ENCODE assay signal across 12 mouse cellular contexts in genomic region chr1:152792736-152793494, GRCm38 (mm10). TPM values are rescaled to one million over a fixed set of nuclear protein-coding genes. Genes with fewer than 3 reads are reported as not detected.
DNase-seq lines count a peak whose midpoint lies in the region; ATAC-seq lines count a peak whose summit lies in the region.
"Had no signal": no experiment of that assay in that cellular context is flagged by ENCODE, and none has a peak within 500 bp of the region (broad histone marks: within the 10 kb centered on the region; RNA-seq: fewer than 3 reads in every experiment).

No protein-coding gene starts in this region.

- WGBS in limb, embryonic 11.5 days: 59% methylated on average over 12 of the region's 12 CpGs
- 65% methylated on average over 12 of the region's 12 CpGs for WGBS in limb, embryonic 10.5 days
- 9% methylated on average over 12 of the region's 12 CpGs for WGBS in hindbrain, embryonic 14.5 days
- 11% methylated on average over 12 of the region's 12 CpGs for WGBS in neural tube, embryonic 13.5 days

- H3K36me3 ChIP-seq in limb, embryonic 11.5 days (ENCODE audit: control insufficient read depth, insufficient read depth, low read length): no peaks in the 10 kb centered on the region
- no peaks in the 10 kb centered on the region for H3K36me3 ChIP-seq in limb, embryonic 10.5 days
- H3K36me3 ChIP-seq in hindbrain, embryonic 14.5 days (replicated peaks; ENCODE audit: control insufficient read depth, insufficient read depth): no peaks in the 10 kb centered on the region
- no peaks in the 10 kb centered on the region for H3K36me3 ChIP-seq in neural tube, embryonic 13.5 days
- H3K36me3 ChIP-seq: embryonic facial prominence, embryonic 15.5 days; liver, embryonic 15.5 days had no signal

- no peak for DNase-seq in limb, embryonic 11.5 days (ENCODE audit: low spot score)
- DNase-seq in limb, embryonic 10.5 days (ENCODE audit: low spot score): no peak
- peak; percentile 51 for DNase-seq in embryo, embryonic 9.5 days (ENCODE audit: extremely low spot score)
- DNase-seq in hindbrain, embryonic 14.5 days (ENCODE audit: low spot score): no peak
- DNase-seq in kidney, postnatal 25 days: no peak
- DNase-seq: right cerebral cortex, postnatal 25 days had no signal

- H3K27ac ChIP-seq in limb, embryonic 11.5 days (replicated peaks; ENCODE audit: low read depth, low read length): peak overlapping the region; percentile 18; the same call in 1 of the 2 replicates
- no peak overlapping the region; the same call in 1 of the 2 replicates for H3K27ac ChIP-seq in limb, embryonic 10.5 days
- H3K27ac ChIP-seq in hindbrain, embryonic 14.5 days: 0 out of 2 replicates have a peak overlapping the region, but pooled peaks have one; percentile 20
- 0 out of 2 replicates have a peak overlapping the region, but pooled peaks have one; percentile 38 for H3K27ac ChIP-seq in neural tube, embryonic 13.5 days (replicated peaks)
- H3K27ac ChIP-seq: embryonic facial prominence, embryonic 15.5 days; liver, embryonic 15.5 days had no signal

- no peak overlapping the region for H3K4me2 ChIP-seq in limb, embryonic 11.5 days (ENCODE audit: low read depth, severe bottlenecking)
- no peak overlapping the region for H3K4me2 ChIP-seq in hindbrain, embryonic 14.5 days (replicated peaks)
- peak overlapping the region; percentile 18; the same call in 1 of the 2 replicates for H3K4me2 ChIP-seq in neural tube, embryonic 13.5 days
- H3K4me2 ChIP-seq: embryonic facial prominence, embryonic 15.5 days; liver, embryonic 15.5 days had no signal

- no peak for ATAC-seq in limb, embryonic 11.5 days (ENCODE audit: insufficient number of reproducible peaks, low FRiP score, low TSS enrichment, low read depth)
- ATAC-seq in hindbrain, embryonic 14.5 days (ENCODE audit: low FRiP score): peak; percentile 68; the same call in 1 of the 2 replicates
- ATAC-seq in neural tube, embryonic 13.5 days (ENCODE audit: low read depth): peak; percentile 57; the same call in 1 of the 2 replicates
- ATAC-seq in activated CD4-positive, CD25-positive, alpha-beta regulatory T cell, adult 4 months: no peak
- ATAC-seq in erythroid progenitor cell, adult 5-6 weeks (replicated peaks; ENCODE audit: low FRiP score, poor library complexity, severe bottlenecking): no peak

- H3K27me3 ChIP-seq in limb, embryonic 11.5 days (ENCODE audit: control insufficient read depth, insufficient read depth, low read length): no peaks in the 10 kb centered on the region
- H3K27me3 ChIP-seq in limb, embryonic 10.5 days (ENCODE audit: low read depth, poor library complexity, severe bottlenecking): no peaks in the 10 kb centered on the region
- H3K27me3 ChIP-seq in hindbrain, embryonic 14.5 days (ENCODE audit: control insufficient read depth, insufficient read depth, low read length): no peaks in the 10 kb centered on the region
- no peaks in the 10 kb centered on the region for H3K27me3 ChIP-seq in neural tube, embryonic 13.5 days
- H3K27me3 ChIP-seq: embryonic facial prominence, embryonic 15.5 days; liver, embryonic 15.5 days had no signal

- H3K4me3 ChIP-seq in limb, embryonic 11.5 days (ENCODE audit: low read depth, low read length): no peak overlapping the region
- no peak overlapping the region for H3K4me3 ChIP-seq in limb, embryonic 10.5 days
- no peak overlapping the region for H3K4me3 ChIP-seq in hindbrain, embryonic 14.5 days (replicated peaks; ENCODE audit: low read length)
- H3K4me3 ChIP-seq in neural tube, embryonic 13.5 days: no peak overlapping the region
- H3K4me3 ChIP-seq: embryonic facial prominence, embryonic 15.5 days; liver, embryonic 15.5 days had no signal

- H3K9ac ChIP-seq in limb, embryonic 11.5 days (ENCODE audit: low read length): no peak overlapping the region
- H3K9ac ChIP-seq in hindbrain, embryonic 14.5 days: no peak overlapping the region
- H3K9ac ChIP-seq in neural tube, embryonic 13.5 days: no peak overlapping the region
- H3K9ac ChIP-seq: embryonic facial prominence, embryonic 15.5 days; liver, embryonic 15.5 days had no signal

- H3K4me1 ChIP-seq in limb, embryonic 11.5 days (ENCODE audit: control insufficient read depth, insufficient read depth, low read length): peaks cover 7% of the 10 kb centered on the region; the same call in 1 of the 2 replicates
- H3K4me1 ChIP-seq in limb, embryonic 10.5 days: peaks cover 29% of the 10 kb centered on the region
- 0 out of 2 replicates have a peak, but pooled peaks cover 3% of the 10 kb centered on the region for H3K4me1 ChIP-seq in hindbrain, embryonic 14.5 days (replicated peaks; ENCODE audit: control insufficient read depth, insufficient read depth, low read length)
- H3K4me1 ChIP-seq in neural tube, embryonic 13.5 days (replicated peaks): peaks cover 21% of the 10 kb centered on the region
- H3K4me1 ChIP-seq: embryonic facial prominence, embryonic 15.5 days had no signal

- no peaks in the 10 kb centered on the region for H3K9me3 ChIP-seq in limb, embryonic 11.5 days (ENCODE audit: control insufficient read depth, low read length)
- no peaks in the 10 kb centered on the region for H3K9me3 ChIP-seq in limb, embryonic 10.5 days (replicated peaks)
- H3K9me3 ChIP-seq in hindbrain, embryonic 14.5 days (ENCODE audit: control insufficient read depth, low read length): no peaks in the 10 kb centered on the region
- no peaks in the 10 kb centered on the region for H3K9me3 ChIP-seq in neural tube, embryonic 13.5 days
- H3K9me3 ChIP-seq: embryonic facial prominence, embryonic 15.5 days; liver, embryonic 15.5 days had no signal

RNA-seq across cellular contexts. Expression of gene Ncf2, which starts 7.1 kb away (rescaled TPM):
- 2.4 and 2.7 TPM in 2 replicates for polyA plus RNA-seq in limb, embryonic 11.5 days (2014; fragmentation: Nextera tagmentation; extraction: Ambion mirVana)
- polyA plus RNA-seq in limb, embryonic 10.5 days (2016; fragmentation: Nextera tagmentation; extraction: Ambion mirVana): 2.4 and 2.5 TPM in 2 replicates
- 2.2 and 3.6 TPM in 2 replicates for polyA plus RNA-seq in hindbrain, embryonic 14.5 days (2014; fragmentation: Nextera tagmentation; extraction: Ambion mirVana)
- 3.8 and 4.5 TPM in 2 replicates for polyA plus RNA-seq in neural tube, embryonic 13.5 days (2015; fragmentation: Nextera tagmentation; extraction: Ambion mirVana)
- polyA plus RNA-seq in activated CD4-positive, CD25-positive, alpha-beta regulatory T cell, adult 4 months (2017; shearing (Covaris generic)): 1 to 10 TPM; 2.2 to 2.9 TPM
- total RNA-seq in erythroid progenitor cell, adult 5-6 weeks (2015; ENCODE audit: low replicate concordance): 28.9 and 35.3 TPM in 2 replicates
- total RNA-seq in erythroid progenitor cell, adult 5-6 weeks (2017; ENCODE audit: low replicate concordance): 21.6 and 26.7 TPM in 2 replicates

RNA-seq across cellular contexts. Expression of gene Arpc5, which starts 26.6 kb away (rescaled TPM):
- polyA plus RNA-seq in limb, embryonic 11.5 days (2014; fragmentation: Nextera tagmentation; extraction: Ambion mirVana): 179 and 182 TPM in 2 replicates
- 157 and 165 TPM in 2 replicates for polyA plus RNA-seq in limb, embryonic 10.5 days (2016; fragmentation: Nextera tagmentation; extraction: Ambion mirVana)
- polyA plus RNA-seq in hindbrain, embryonic 14.5 days (2014; fragmentation: Nextera tagmentation; extraction: Ambion mirVana): 336 and 364 TPM in 2 replicates
- 321 and 348 TPM in 2 replicates for polyA plus RNA-seq in neural tube, embryonic 13.5 days (2015; fragmentation: Nextera tagmentation; extraction: Ambion mirVana)
- polyA plus RNA-seq in activated CD4-positive, CD25-positive, alpha-beta regulatory T cell, adult 4 months (2017; shearing (Covaris generic)): 100 to 1,000 TPM; 631 to 671 TPM
- 179 and 205 TPM in 2 replicates for total RNA-seq in erythroid progenitor cell, adult 5-6 weeks (2015; ENCODE audit: low replicate concordance)
- 67.3 and 71.2 TPM in 2 replicates for total RNA-seq in erythroid progenitor cell, adult 5-6 weeks (2017; ENCODE audit: low replicate concordance)

RNA-seq across cellular contexts. Expression of gene Rgl1, which starts 26.8 kb away (rescaled TPM):
- 32.7 and 34.3 TPM in 2 replicates for polyA plus RNA-seq in limb, embryonic 11.5 days (2014; fragmentation: Nextera tagmentation; extraction: Ambion mirVana)
- 38.7 and 44.0 TPM in 2 replicates for polyA plus RNA-seq in limb, embryonic 10.5 days (2016; fragmentation: Nextera tagmentation; extraction: Ambion mirVana)
- polyA plus RNA-seq in hindbrain, embryonic 14.5 days (2014; fragmentation: Nextera tagmentation; extraction: Ambion mirVana): 20.0 and 20.9 TPM in 2 replicates
- 24.8 and 25.4 TPM in 2 replicates for polyA plus RNA-seq in neural tube, embryonic 13.5 days (2015; fragmentation: Nextera tagmentation; extraction: Ambion mirVana)
- under 1 TPM; 0.07 to 0.37 TPM for polyA plus RNA-seq in activated CD4-positive, CD25-positive, alpha-beta regulatory T cell, adult 4 months (2017; shearing (Covaris generic))
- 5.0 and 8.4 TPM in 2 replicates for total RNA-seq in erythroid progenitor cell, adult 5-6 weeks (2015; ENCODE audit: low replicate concordance)
- 30.9 and 32.8 TPM in 2 replicates for total RNA-seq in erythroid progenitor cell, adult 5-6 weeks (2017; ENCODE audit: low replicate concordance)

RNA-seq across cellular contexts. Expression of gene Apobec4, which starts 42.6 kb away (rescaled TPM):
- polyA plus RNA-seq in limb, embryonic 11.5 days (2014; fragmentation: Nextera tagmentation; extraction: Ambion mirVana): 0.12 TPM in 1 of 2 replicates, not detected in the other
- not detected in 2 replicates for polyA plus RNA-seq in limb, embryonic 10.5 days (2016; fragmentation: Nextera tagmentation; extraction: Ambion mirVana)
- 0.20 TPM in 1 of 2 replicates, not detected in the other for polyA plus RNA-seq in hindbrain, embryonic 14.5 days (2014; fragmentation: Nextera tagmentation; extraction: Ambion mirVana)
- polyA plus RNA-seq in neural tube, embryonic 13.5 days (2015; fragmentation: Nextera tagmentation; extraction: Ambion mirVana): not detected in 2 replicates
- polyA plus RNA-seq in activated CD4-positive, CD25-positive, alpha-beta regulatory T cell, adult 4 months (2017; shearing (Covaris generic)): not detected
- total RNA-seq in erythroid progenitor cell, adult 5-6 weeks (2015; ENCODE audit: low replicate concordance): not detected in 2 replicates
- not detected in 2 replicates for total RNA-seq in erythroid progenitor cell, adult 5-6 weeks (2017; ENCODE audit: low replicate concordance)
- total RNA-seq: hematopoietic stem cell, adult 5-6 weeks had no signal
- polyA plus RNA-seq: liver, embryonic 15.5 days had no signal

Comparison
In these comparisons a context has a peak if more than half of its experiments do, and no peak if none do; other contexts are left out.
1. ATAC-seq: peak in hindbrain, embryonic 14.5 days (single experiment) and neural tube, embryonic 13.5 days (single experiment); none in limb, embryonic 11.5 days (single experiment), activated CD4-positive, CD25-positive, alpha-beta regulatory T cell, adult 4 months (single experiment) and erythroid progenitor cell, adult 5-6 weeks (single experiment).
2. RNA of gene Rgl1, which starts 26.8 kb away (polyA plus RNA-seq): 38.7 to 44.0 TPM in limb, embryonic 10.5 days, 32.7 to 34.3 TPM in limb, embryonic 11.5 days, 24.8 to 25.4 TPM in neural tube, embryonic 13.5 days and 20.0 to 20.9 TPM in hindbrain, embryonic 14.5 days; 0.07 to 0.37 TPM in activated CD4-positive, CD25-positive, alpha-beta regulatory T cell, adult 4 months; every median in the first group is over 10 times any median in the second.